8 mouse cellular contexts compared by ENCODE assay signal in the genomic region with DNA sequence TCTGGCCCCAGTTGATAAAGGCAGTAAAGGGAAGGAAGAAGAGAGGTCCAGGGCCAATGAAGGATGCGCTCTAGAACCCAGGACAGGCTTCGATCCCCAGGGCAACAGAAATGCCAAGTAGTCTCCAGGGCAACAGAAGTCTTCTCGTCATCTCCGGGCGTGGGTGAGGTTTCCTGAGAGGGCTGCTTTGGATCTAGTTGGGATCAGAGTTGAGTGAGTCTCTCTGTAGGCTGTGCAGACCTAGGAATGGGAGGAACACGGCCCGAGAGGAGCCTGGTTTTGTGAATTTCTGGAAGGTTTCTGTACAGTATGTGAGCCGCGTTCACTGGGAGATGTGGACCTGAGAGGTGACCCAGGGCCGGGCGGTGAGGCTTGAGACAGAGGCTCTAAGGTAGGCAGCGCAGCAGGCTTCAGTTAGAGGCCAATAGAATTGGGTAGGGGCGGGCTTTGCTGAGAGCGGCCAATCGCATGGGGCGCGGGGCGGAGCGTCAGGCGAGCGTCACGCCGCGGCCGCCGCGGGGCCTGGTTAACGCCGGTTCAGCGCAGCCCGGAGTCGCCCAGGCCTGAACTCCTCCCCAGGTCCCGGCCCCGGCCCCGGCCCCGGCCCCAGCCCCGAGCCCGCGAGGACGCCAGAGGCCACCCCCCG. TPM values are rescaled to one million over a fixed set of nuclear protein-coding genes. Genes with fewer than 3 reads are reported as not detected.
A peak's percentile ranks its signal among the peaks of the same experiment; 100 is the strongest.
DNase-seq lines count a peak whose midpoint lies in the region; ATAC-seq and TF ChIP-seq lines count a peak whose summit lies in the region.

A gene (plus strand): TSS at position 190 of the 646 bp plus-strand sequence.
A gene (minus strand): TSS at position 364 of the 646 bp plus-strand sequence.

- peak; percentile 85 for DNase-seq in c-Kit-positive CD71-positive TER-119-positive erythroid progenitor cells, embryonic 14.5 days (ENCODE audit: low spot score)
- DNase-seq in heart, postnatal 10 days = peak; percentile 94
- peak; percentile 89 for DNase-seq in layer of hippocampus, adult 11-12 months (ENCODE audit: low spot score)
- DNase-seq in lung, adult 18-20 months = peak; percentile 92
- DNase-seq in testis, postnatal 14 days (ENCODE audit: low spot score) = peak; percentile 93

- H3K4me3 ChIP-seq in E14TG2a.4 (replicated peaks; ENCODE audit: low read length) = peak within 1 kb of the TSS; percentile 82
- peak within 1 kb of the TSS; percentile 77 for H3K4me3 ChIP-seq in forebrain, embryonic 12.5 days (replicated peaks)
- H3K4me3 ChIP-seq in neural tube, embryonic 15.5 days (replicated peaks) = peak within 1 kb of the TSS; percentile 87

- peak within 1 kb of the TSS; percentile 84 for H3K9ac ChIP-seq in forebrain, embryonic 12.5 days
- H3K9ac ChIP-seq in neural tube, embryonic 15.5 days (replicated peaks) = peak within 1 kb of the TSS; percentile 84

- H3K27me3 ChIP-seq in E14TG2a.4 (ENCODE audit: insufficient read depth, low read length) = peaks cover 44% of the 10 kb centered on the region
- peaks cover 22% of the 10 kb centered on the region for H3K27me3 ChIP-seq in forebrain, embryonic 12.5 days
- peaks cover 12% of the 10 kb centered on the region for H3K27me3 ChIP-seq in neural tube, embryonic 15.5 days (replicated peaks)

- peak within 1 kb of the TSS; percentile 85 for H3K4me2 ChIP-seq in forebrain, embryonic 12.5 days
- H3K4me2 ChIP-seq in neural tube, embryonic 15.5 days = peak within 1 kb of the TSS; percentile 92

- H3K36me3 ChIP-seq in E14TG2a.4 (ENCODE audit: insufficient read depth, low read length) = no peaks in the 10 kb centered on the region
- H3K36me3 ChIP-seq in forebrain, embryonic 12.5 days (replicated peaks) = no peaks in the 10 kb centered on the region
- H3K36me3 ChIP-seq in neural tube, embryonic 15.5 days = peaks cover 1% of the 10 kb centered on the region; the same call in 1 of the 2 replicates

- H3K27ac ChIP-seq in forebrain, embryonic 12.5 days = no peak within 1 kb of the TSS; the same call in 1 of the 2 replicates
- peak within 1 kb of the TSS; percentile 72 for H3K27ac ChIP-seq in neural tube, embryonic 15.5 days (replicated peaks)

- TF ChIP-seq CTCF in E14TG2a.4 (conservative IDR thresholded peaks at IDR 0.05; ENCODE audit: low read length) = no peak

- WGBS in forebrain, embryonic 12.5 days = 4% methylated on average over 24 of the region's 41 CpGs
- 1% methylated on average over 36 of the region's 41 CpGs for WGBS in neural tube, embryonic 15.5 days

- H3K4me1 ChIP-seq in E14TG2a.4 (replicated peaks; ENCODE audit: low read depth, low read length) = peaks cover 29% of the 10 kb centered on the region
- peaks cover 39% of the 10 kb centered on the region for H3K4me1 ChIP-seq in forebrain, embryonic 12.5 days
- H3K4me1 ChIP-seq in neural tube, embryonic 15.5 days = peaks cover 47% of the 10 kb centered on the region

- H3K9me3 ChIP-seq in E14TG2a.4 (ENCODE audit: low read length) = no peaks in the 10 kb centered on the region
- no peaks in the 10 kb centered on the region for H3K9me3 ChIP-seq in forebrain, embryonic 12.5 days
- H3K9me3 ChIP-seq in neural tube, embryonic 15.5 days (replicated peaks) = no peaks in the 10 kb centered on the region

- ATAC-seq in forebrain, embryonic 12.5 days (ENCODE audit: low FRiP score) = peak; percentile 95
- peak; percentile 94 for ATAC-seq in neural tube, embryonic 15.5 days (ENCODE audit: low FRiP score)

- intact Hi-C loops in heart, postnatal 10 days (cut with DNase I) = loop anchor here (5.0 kb wide), 1 partner anchor 227 kb away; a partner anchor contains a TSS

RNA-seq across cellular contexts. Expression of the first gene that starts in this region (rescaled TPM):
- polyA plus RNA-seq in forebrain, embryonic 12.5 days (2016; fragmentation: Nextera tagmentation; extraction: Ambion mirVana) = 12.8 and 13.1 TPM in 2 replicates
- 10 to 100 TPM; 15.0 to 15.2 TPM for total RNA-seq in heart, postnatal 10 days (2021)
- 9.1 and 12.4 TPM in 2 replicates for polyA plus RNA-seq in neural tube, embryonic 15.5 days (2015; fragmentation: Nextera tagmentation; extraction: Ambion mirVana)

RNA-seq across cellular contexts. Expression of the second gene that starts in this region (rescaled TPM):
- polyA plus RNA-seq in forebrain, embryonic 12.5 days (2016; fragmentation: Nextera tagmentation; extraction: Ambion mirVana) = 2.8 and 3.3 TPM in 2 replicates
- total RNA-seq in heart, postnatal 10 days (2021) = under 1 TPM; 0.25 to 0.26 TPM
- 1.5 and 1.6 TPM in 2 replicates for polyA plus RNA-seq in neural tube, embryonic 15.5 days (2015; fragmentation: Nextera tagmentation; extraction: Ambion mirVana)
